Mouse (Mus musculus): ENCODE measurements around the gene Rpusd4. TPM values are rescaled to one million over a fixed set of nuclear protein-coding genes. Genes with fewer than 3 reads are reported as not detected.
A peak's percentile ranks its signal among the peaks of the same experiment; 100 is the strongest.

Rpusd4 gene
- total RNA-seq, 2 experiments from 2014 or later, result 10.9 to 11.0 TPM

GRCm38 (mm10) chr9:35264509-35264908 lies 3.2 kb upstream of the Rpusd4 start:
- no peak for DNase-seq (ENCODE audit: low spot score in 2 of 2)
- TF ChIP-seq CTCF (conservative IDR thresholded peaks at IDR 0.05), result no peak

GRCm38 (mm10) chr9:35267976-35268715 lies 481 bp downstream of the Rpusd4 start:
- H3K4me3 ChIP-seq, result peak overlapping the region; percentile 92
- no peak for TF ChIP-seq CTCF (conservative IDR thresholded peaks at IDR 0.05)
- DNase-seq (ENCODE audit: low spot score in 2 of 2), result no peak

More at GRCm38 (mm10) chr9:35264509-35264908, 3.2 kb upstream of the Rpusd4 start:
- H3K27ac ChIP-seq, result no peak overlapping the region
- H3K4me3 ChIP-seq, result no peak overlapping the region

GRCm38 (mm10) chr9:35277855-35278365 lies 10.2 kb downstream of the Rpusd4 start:
- H3K4me3 ChIP-seq, result no peak overlapping the region
- no peak for DNase-seq (ENCODE audit: low spot score in 2 of 2)
- H3K27ac ChIP-seq, result 0 out of 2 replicates have a peak overlapping the region, but pooled peaks have one; percentile 0
- no peak for TF ChIP-seq CTCF (conservative IDR thresholded peaks at IDR 0.05)

More at GRCm38 (mm10) chr9:35267976-35268715, 481 bp downstream of the Rpusd4 start:
- peak overlapping the region; percentile 89 for H3K27ac ChIP-seq

DNA sequence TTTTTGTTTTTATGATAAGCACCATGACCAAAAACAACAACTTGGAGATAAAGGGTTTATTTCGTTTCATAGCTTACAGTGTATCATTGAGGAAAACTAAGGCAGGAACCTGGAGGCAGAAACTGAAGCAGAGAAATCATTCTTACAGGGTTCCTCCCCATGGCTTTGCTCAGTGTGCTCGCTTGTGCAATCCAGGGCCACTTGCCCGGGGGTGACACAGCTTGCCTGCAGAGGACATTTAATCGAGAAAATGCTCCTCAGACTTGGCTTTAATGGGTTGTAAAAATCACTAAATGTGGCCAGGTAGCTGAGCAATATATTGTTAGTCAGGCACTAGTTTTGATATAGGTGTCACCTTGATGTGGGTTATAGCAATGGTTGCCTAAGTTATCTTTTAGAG lies 10.8 kb downstream of the Rpusd4 start:
- no peak for TF ChIP-seq CTCF (conservative IDR thresholded peaks at IDR 0.05)
- DNase-seq (ENCODE audit: low spot score in 2 of 2), result no peak
- Histone ChIP-seq H3K4me3 (no peak overlapping the region), H3K27ac (no peak overlapping the region)

- Histone ChIP-seq H3K4me3 (no peak overlapping the region), H3K27ac (no peak overlapping the region)
- peak; percentile 96 for TF ChIP-seq CTCF (conservative IDR thresholded peaks at IDR 0.05)
- DNase-seq (ENCODE audit: low spot score in 2 of 2), result peak; percentile 56 to 73
Measured at GRCm38 (mm10) chr9:35282006-35282850, 14.6 kb downstream of the Rpusd4 start.

DNA sequence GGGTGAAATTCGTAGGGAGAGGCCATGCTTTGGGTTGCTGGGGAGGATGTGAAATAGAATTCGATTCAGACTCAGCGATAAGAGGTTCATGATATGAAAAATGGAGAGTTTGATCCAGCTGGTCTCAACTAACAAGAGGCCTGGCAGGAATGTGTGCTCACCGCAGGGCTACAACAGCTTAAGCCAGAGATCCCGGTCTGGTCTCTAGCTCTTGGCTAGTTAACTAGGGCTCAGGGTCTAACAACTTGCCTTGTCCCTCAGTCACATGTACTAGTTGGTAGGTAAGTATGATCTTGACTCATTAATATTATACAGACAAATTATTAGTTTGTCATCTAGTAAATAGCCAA lies 15.2 kb downstream of the Rpusd4 start:
- no peak for TF ChIP-seq CTCF (conservative IDR thresholded peaks at IDR 0.05)
- Histone ChIP-seq H3K27ac (no peak overlapping the region), H3K4me3 (no peak overlapping the region)
- no peak for DNase-seq (ENCODE audit: low spot score in 2 of 2)

GRCm38 (mm10) chr9:35283415-35284069 lies 15.9 kb downstream of the Rpusd4 start:
- Histone ChIP-seq H3K27ac (no peak overlapping the region), H3K4me3 (no peak overlapping the region)
- no peak for DNase-seq (ENCODE audit: low spot score in 2 of 2)
- no peak for TF ChIP-seq CTCF (conservative IDR thresholded peaks at IDR 0.05)

DNA sequence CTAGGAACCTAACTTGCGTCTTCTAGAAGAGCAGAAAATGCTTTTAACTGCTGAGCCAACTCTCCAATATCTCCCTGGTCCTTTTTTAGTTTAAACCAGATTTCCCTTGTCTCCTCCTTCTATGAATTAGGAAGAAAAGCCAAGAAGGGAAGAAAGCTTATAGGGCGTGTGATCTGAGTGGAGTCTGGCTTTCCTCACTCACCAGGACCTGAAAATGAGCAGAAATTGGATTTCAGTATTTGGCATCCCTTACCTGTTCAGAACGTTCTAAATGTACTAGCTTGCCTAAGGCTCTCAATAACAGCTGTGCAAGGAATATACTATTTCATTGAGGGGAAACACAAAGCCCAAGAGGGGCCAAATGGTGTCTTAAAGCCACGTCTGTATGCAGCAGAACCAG lies 16.7 kb downstream of the Rpusd4 start:
- no peak for DNase-seq (ENCODE audit: low spot score in 2 of 2)
- no peak for TF ChIP-seq CTCF (conservative IDR thresholded peaks at IDR 0.05)
- Histone ChIP-seq H3K27ac (no peak overlapping the region), H3K4me3 (no peak overlapping the region)

DNA sequence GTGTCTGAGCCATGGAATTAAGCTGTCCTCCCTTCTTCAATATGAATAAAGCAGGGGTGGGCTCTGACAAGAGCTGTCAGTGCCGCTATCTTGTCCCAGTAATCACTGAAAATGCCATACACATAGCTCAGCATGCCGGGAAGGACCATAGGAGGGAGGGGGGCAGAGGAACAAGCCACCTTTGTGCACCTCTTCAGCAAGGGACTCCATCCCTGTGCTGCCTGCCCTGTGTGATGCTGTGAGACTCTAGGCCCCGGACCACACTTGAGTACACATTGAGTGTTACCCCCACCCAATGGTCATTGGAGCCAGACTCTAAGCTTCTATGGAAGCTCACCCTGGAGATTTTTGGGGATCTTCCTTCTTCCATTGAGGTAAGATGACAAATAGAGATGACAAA lies 18.7 kb downstream of the Rpusd4 start:
- H3K4me3 ChIP-seq, result no peak overlapping the region
- no peak overlapping the region for H3K27ac ChIP-seq
- no peak for DNase-seq (ENCODE audit: low spot score in 2 of 2)
- TF ChIP-seq CTCF (conservative IDR thresholded peaks at IDR 0.05), result no peak

- no peak for DNase-seq (ENCODE audit: low spot score in 2 of 2)
- no peak overlapping the region for H3K27ac ChIP-seq
- no peak overlapping the region for H3K4me3 ChIP-seq
- no peak for TF ChIP-seq CTCF (conservative IDR thresholded peaks at IDR 0.05)
Measured at GRCm38 (mm10) chr9:35289992-35290391, 22.3 kb downstream of the Rpusd4 start.

- DNase-seq (ENCODE audit: low spot score in 2 of 2), result no peak
- TF ChIP-seq CTCF (conservative IDR thresholded peaks at IDR 0.05), result no peak
- Histone ChIP-seq H3K27ac (no peak overlapping the region), H3K4me3 (no peak overlapping the region)
Measured at GRCm38 (mm10) chr9:35290417-35290816, 22.8 kb downstream of the Rpusd4 start.

DNA sequence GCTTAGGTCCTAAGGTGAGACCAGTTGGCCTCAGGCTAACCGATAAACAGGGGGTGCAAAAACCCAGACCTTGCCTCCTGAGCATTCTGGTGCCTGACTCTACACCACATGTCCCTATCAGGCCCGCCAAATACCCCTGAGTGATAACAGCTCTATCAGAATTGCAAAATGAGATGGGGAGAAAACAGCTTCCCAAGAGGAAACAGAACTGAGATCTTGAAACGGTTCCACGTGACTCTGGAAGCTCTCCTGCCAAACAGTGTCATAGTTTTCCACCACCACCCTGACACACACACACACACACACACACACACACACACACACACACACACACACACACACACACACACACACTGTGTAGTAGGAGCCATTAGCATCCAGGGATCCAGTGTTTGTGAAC lies 23.3 kb downstream of the Rpusd4 start:
- no peak for DNase-seq (ENCODE audit: low spot score in 2 of 2)
- TF ChIP-seq CTCF (conservative IDR thresholded peaks at IDR 0.05), result no peak
- no peak overlapping the region for H3K27ac ChIP-seq
- no peak overlapping the region for H3K4me3 ChIP-seq

- no peak for DNase-seq (ENCODE audit: low spot score in 2 of 2)
Measured at GRCm38 (mm10) chr9:35293465-35293864, 25.8 kb downstream of the Rpusd4 start.

More at GRCm38 (mm10) chr9:35293465-35293864, 25.8 kb downstream of the Rpusd4 start:
- Histone ChIP-seq H3K4me3 (no peak overlapping the region), H3K27ac (no peak overlapping the region)
- TF ChIP-seq CTCF (conservative IDR thresholded peaks at IDR 0.05), result no peak
